ENCODE assay signal across 12 mouse cellular contexts in the genomic region with DNA sequence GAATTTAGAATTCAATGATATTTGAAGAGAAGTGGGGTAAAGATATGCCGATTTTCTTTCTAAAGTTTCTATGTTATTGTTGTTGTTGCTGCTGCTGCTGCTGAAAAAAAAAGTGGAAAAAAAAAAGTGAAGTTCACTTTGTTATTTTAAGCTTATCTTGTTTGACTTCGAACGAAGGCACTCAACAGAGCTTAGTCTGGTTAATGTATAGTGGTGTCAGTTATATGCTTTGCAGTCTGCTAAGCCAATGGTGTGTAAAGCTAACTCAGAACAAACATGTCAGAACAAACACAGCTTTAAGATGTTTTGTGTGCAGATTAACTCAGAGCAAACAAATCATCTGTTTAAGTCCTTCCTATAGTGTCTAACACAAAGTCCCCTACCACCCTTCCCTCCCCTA. TPM values are rescaled to one million over a fixed set of nuclear protein-coding genes. Genes with fewer than 3 reads are reported as not detected.
DNase-seq lines count a peak whose midpoint lies in the region; ATAC-seq and TF ChIP-seq lines count a peak whose summit lies in the region.
"Had no signal": no experiment of that assay in that cellular context is flagged by ENCODE, and none has a peak within 500 bp of the region (broad histone marks: within the 10 kb centered on the region; RNA-seq: fewer than 3 reads in every experiment).

No protein-coding gene starts in this region.

- no peak for DNase-seq in gastrocnemius, adult 2 months
- DNase-seq in gastrocnemius, postnatal 14 days = no peak
- DNase-seq in kidney, adult 9 months = no peak
- no peak for DNase-seq in ovary, postnatal 10 days (ENCODE audit: low spot score)
- DNase-seq in thymus, postnatal 0 days (ENCODE audit: low spot score) = no peak

- no peaks in the 10 kb centered on the region for H3K9me3 ChIP-seq in kidney, embryonic 16.5 days (ENCODE audit: low read length)
- no peaks in the 10 kb centered on the region for H3K9me3 ChIP-seq in heart, embryonic 16.5 days (replicated peaks; ENCODE audit: control insufficient read depth, low read length)
- H3K9me3 ChIP-seq in midbrain, embryonic 15.5 days = no peaks in the 10 kb centered on the region
- H3K9me3 ChIP-seq: midbrain, embryonic 12.5 days had no signal

- peak; percentile 75; the same call in 1 of the 2 replicates for ATAC-seq in kidney, embryonic 16.5 days (ENCODE audit: low FRiP score, low TSS enrichment)
- no peak for ATAC-seq in heart, embryonic 16.5 days (replicated peaks; ENCODE audit: extremely low read depth, insufficient read depth, low FRiP score)
- no peak for ATAC-seq in midbrain, embryonic 15.5 days (replicated peaks)

- intact Hi-C loops in gastrocnemius, adult 2 months (cut with DNase I) = loop anchor here (1.0 to 5.0 kb wide), 2 partner anchors 52 to 92 kb away; a partner anchor contains a TSS
- intact Hi-C loops in gastrocnemius, postnatal 14 days (cut with DNase I; ENCODE audit: low total_unique reads) = no loop called here

- H3K36me3 ChIP-seq in kidney, embryonic 16.5 days (ENCODE audit: insufficient read depth, low read length) = peaks cover 6% of the 10 kb centered on the region; the same call in 1 of the 2 replicates
- peaks cover 5% of the 10 kb centered on the region; the same call in 1 of the 2 replicates for H3K36me3 ChIP-seq in heart, embryonic 16.5 days (ENCODE audit: control insufficient read depth, insufficient read depth)
- H3K36me3 ChIP-seq in midbrain, embryonic 15.5 days (replicated peaks) = no peaks in the 10 kb centered on the region

- H3K27ac ChIP-seq in gastrocnemius, adult 2 months = no peak overlapping the region
- 0 out of 2 replicates have a peak overlapping the region, but pooled peaks have one; percentile 36 for H3K27ac ChIP-seq in kidney, embryonic 16.5 days (ENCODE audit: low read length)
- H3K27ac ChIP-seq in heart, embryonic 16.5 days (ENCODE audit: low read length) = no peak overlapping the region
- no peak overlapping the region for H3K27ac ChIP-seq in midbrain, embryonic 15.5 days

- H3K27me3 ChIP-seq in kidney, embryonic 16.5 days (ENCODE audit: insufficient read depth, low read length) = no peaks in the 10 kb centered on the region; the same call in 1 of the 2 replicates
- no peaks in the 10 kb centered on the region for H3K27me3 ChIP-seq in heart, embryonic 16.5 days (ENCODE audit: control insufficient read depth, insufficient read depth, low read length)
- H3K27me3 ChIP-seq in midbrain, embryonic 15.5 days (replicated peaks) = 0 out of 2 replicates have a peak, but pooled peaks cover 12% of the 10 kb centered on the region

- peak overlapping the region; percentile 87; the same call in 1 of the 2 replicates for H3K4me2 ChIP-seq in kidney, embryonic 16.5 days (replicated peaks; ENCODE audit: low read depth, low read length)
- peak overlapping the region; percentile 69; the same call in 1 of the 2 replicates for H3K4me2 ChIP-seq in heart, embryonic 16.5 days (ENCODE audit: low read depth, low read length)
- no peak overlapping the region for H3K4me2 ChIP-seq in midbrain, embryonic 15.5 days

- no peak for TF ChIP-seq CTCF in gastrocnemius, adult 2 months (IDR thresholded peaks at IDR 0.05)

- no peak overlapping the region for H3K9ac ChIP-seq in kidney, embryonic 16.5 days (replicated peaks; ENCODE audit: low read length)
- no peak overlapping the region; the same call in 1 of the 2 replicates for H3K9ac ChIP-seq in heart, embryonic 16.5 days (ENCODE audit: low read length)
- no peak overlapping the region for H3K9ac ChIP-seq in midbrain, embryonic 15.5 days

- peaks cover 10% of the 10 kb centered on the region for H3K4me1 ChIP-seq in kidney, embryonic 16.5 days (ENCODE audit: insufficient read depth, low read length)
- peaks cover 7% of the 10 kb centered on the region for H3K4me1 ChIP-seq in heart, embryonic 16.5 days (ENCODE audit: control insufficient read depth, insufficient read depth, low read length)
- peaks cover 14% of the 10 kb centered on the region for H3K4me1 ChIP-seq in midbrain, embryonic 15.5 days

- 73% methylated on average over 3 of the region's 3 CpGs for WGBS in kidney, embryonic 16.5 days
- 44% methylated on average over 3 of the region's 3 CpGs for WGBS in heart, embryonic 16.5 days
- WGBS in midbrain, embryonic 15.5 days = 88% methylated on average over 3 of the region's 3 CpGs

- peak overlapping the region; percentile 81; the same call in 1 of the 2 replicates for H3K4me3 ChIP-seq in gastrocnemius, adult 2 months
- H3K4me3 ChIP-seq in kidney, embryonic 16.5 days (ENCODE audit: low read length) = no peak overlapping the region
- no peak overlapping the region for H3K4me3 ChIP-seq in heart, embryonic 16.5 days (ENCODE audit: low read length)
- peak overlapping the region; percentile 51; the same call in 1 of the 2 replicates for H3K4me3 ChIP-seq in midbrain, embryonic 15.5 days

RNA-seq across cellular contexts. Expression of a gene that starts 0.6 kb away (rescaled TPM):
- total RNA-seq in gastrocnemius, adult 2 months (2021) = 10 to 100 TPM; 13.6 to 14.5 TPM
- total RNA-seq in gastrocnemius, postnatal 14 days (2021) = 10 to 100 TPM in 1 of 2 experiments, 1 to 10 TPM in 1; 8.9 to 10.8 TPM
- polyA plus RNA-seq in kidney, embryonic 16.5 days (2015; fragmentation: Nextera tagmentation; extraction: Ambion mirVana) = 22.9 and 32.2 TPM in 2 replicates
- 25.2 and 25.8 TPM in 2 replicates for polyA plus RNA-seq in heart, embryonic 16.5 days (2015; fragmentation: Nextera tagmentation; extraction: Ambion mirVana)
- polyA plus RNA-seq in midbrain, embryonic 15.5 days (2015; fragmentation: Nextera tagmentation; extraction: Ambion mirVana) = 21.9 and 26.3 TPM in 2 replicates
- 18.1 and 23.6 TPM in 2 replicates for polyA plus RNA-seq in thymus, postnatal 0 days (2015; fragmentation: Nextera tagmentation; extraction: Ambion mirVana)

RNA-seq across cellular contexts. Expression of a gene that starts 13.3 kb away (rescaled TPM):
- under 1 TPM; 0.18 to 0.59 TPM for total RNA-seq in gastrocnemius, adult 2 months (2021)
- under 1 TPM; 0.20 to 0.27 TPM for total RNA-seq in gastrocnemius, postnatal 14 days (2021)
- polyA plus RNA-seq in kidney, embryonic 16.5 days (2015; fragmentation: Nextera tagmentation; extraction: Ambion mirVana) = 3.8 and 4.7 TPM in 2 replicates
- polyA plus RNA-seq in heart, embryonic 16.5 days (2015; fragmentation: Nextera tagmentation; extraction: Ambion mirVana) = 3.2 and 3.9 TPM in 2 replicates
- 4.0 and 5.1 TPM in 2 replicates for polyA plus RNA-seq in midbrain, embryonic 15.5 days (2015; fragmentation: Nextera tagmentation; extraction: Ambion mirVana)
- polyA plus RNA-seq in thymus, postnatal 0 days (2015; fragmentation: Nextera tagmentation; extraction: Ambion mirVana) = 1.4 and 1.5 TPM in 2 replicates

RNA-seq across cellular contexts. Expression of a gene that starts 14.2 kb away (rescaled TPM):
- total RNA-seq in gastrocnemius, adult 2 months (2021) = under 1 TPM; 0.14 to 0.15 TPM
- total RNA-seq in gastrocnemius, postnatal 14 days (2021) = under 1 TPM in 1 of 2 experiments, not detected in 1; 0.23 TPM
- 1.9 and 2.3 TPM in 2 replicates for polyA plus RNA-seq in kidney, embryonic 16.5 days (2015; fragmentation: Nextera tagmentation; extraction: Ambion mirVana)
- polyA plus RNA-seq in heart, embryonic 16.5 days (2015; fragmentation: Nextera tagmentation; extraction: Ambion mirVana) = 1.5 and 1.7 TPM in 2 replicates
- 2.9 and 4.9 TPM in 2 replicates for polyA plus RNA-seq in midbrain, embryonic 15.5 days (2015; fragmentation: Nextera tagmentation; extraction: Ambion mirVana)
- polyA plus RNA-seq in thymus, postnatal 0 days (2015; fragmentation: Nextera tagmentation; extraction: Ambion mirVana) = 0.82 and 1.3 TPM in 2 replicates

RNA-seq across cellular contexts. Expression of a gene that starts 24.6 kb away (rescaled TPM):
- total RNA-seq in gastrocnemius, adult 2 months (2021) = under 1 TPM; 0.38 to 0.50 TPM
- total RNA-seq in gastrocnemius, postnatal 14 days (2021) = under 1 TPM; 0.76 to 0.86 TPM
- polyA plus RNA-seq in kidney, embryonic 16.5 days (2015; fragmentation: Nextera tagmentation; extraction: Ambion mirVana) = 4.5 TPM in 2 replicates
- polyA plus RNA-seq in heart, embryonic 16.5 days (2015; fragmentation: Nextera tagmentation; extraction: Ambion mirVana) = 1.9 and 2.2 TPM in 2 replicates
- 11.5 and 12.6 TPM in 2 replicates for polyA plus RNA-seq in midbrain, embryonic 15.5 days (2015; fragmentation: Nextera tagmentation; extraction: Ambion mirVana)
- 1.1 and 1.2 TPM in 2 replicates for polyA plus RNA-seq in thymus, postnatal 0 days (2015; fragmentation: Nextera tagmentation; extraction: Ambion mirVana)

RNA-seq across cellular contexts. Expression of a gene that starts 25.1 kb away (rescaled TPM):
- total RNA-seq in gastrocnemius, adult 2 months (2021) = not detected
- total RNA-seq in gastrocnemius, postnatal 14 days (2021) = not detected
- polyA plus RNA-seq in kidney, embryonic 16.5 days (2015; fragmentation: Nextera tagmentation; extraction: Ambion mirVana) = not detected in 2 replicates
- polyA plus RNA-seq in heart, embryonic 16.5 days (2015; fragmentation: Nextera tagmentation; extraction: Ambion mirVana) = not detected in 2 replicates
- not detected in 2 replicates for polyA plus RNA-seq in midbrain, embryonic 15.5 days (2015; fragmentation: Nextera tagmentation; extraction: Ambion mirVana)
- not detected in 2 replicates for polyA plus RNA-seq in thymus, postnatal 0 days (2015; fragmentation: Nextera tagmentation; extraction: Ambion mirVana)
- total RNA-seq: left cerebral cortex, postnatal 36 days had no signal
- polyA plus RNA-seq: brain, embryonic 14.5 days; frontal cortex, adult 2 months; midbrain, embryonic 12.5 days had no signal

Comparison
In these comparisons a context has a peak if more than half of its experiments do, and no peak if none do; other contexts are left out.
1. H3K4me3 ChIP-seq: peak in gastrocnemius, adult 2 months (single experiment) and midbrain, embryonic 15.5 days (single experiment); none in kidney, embryonic 16.5 days (single experiment) and heart, embryonic 16.5 days (single experiment).